22 mouse cellular contexts compared by ENCODE assay signal in the genomic region with DNA sequence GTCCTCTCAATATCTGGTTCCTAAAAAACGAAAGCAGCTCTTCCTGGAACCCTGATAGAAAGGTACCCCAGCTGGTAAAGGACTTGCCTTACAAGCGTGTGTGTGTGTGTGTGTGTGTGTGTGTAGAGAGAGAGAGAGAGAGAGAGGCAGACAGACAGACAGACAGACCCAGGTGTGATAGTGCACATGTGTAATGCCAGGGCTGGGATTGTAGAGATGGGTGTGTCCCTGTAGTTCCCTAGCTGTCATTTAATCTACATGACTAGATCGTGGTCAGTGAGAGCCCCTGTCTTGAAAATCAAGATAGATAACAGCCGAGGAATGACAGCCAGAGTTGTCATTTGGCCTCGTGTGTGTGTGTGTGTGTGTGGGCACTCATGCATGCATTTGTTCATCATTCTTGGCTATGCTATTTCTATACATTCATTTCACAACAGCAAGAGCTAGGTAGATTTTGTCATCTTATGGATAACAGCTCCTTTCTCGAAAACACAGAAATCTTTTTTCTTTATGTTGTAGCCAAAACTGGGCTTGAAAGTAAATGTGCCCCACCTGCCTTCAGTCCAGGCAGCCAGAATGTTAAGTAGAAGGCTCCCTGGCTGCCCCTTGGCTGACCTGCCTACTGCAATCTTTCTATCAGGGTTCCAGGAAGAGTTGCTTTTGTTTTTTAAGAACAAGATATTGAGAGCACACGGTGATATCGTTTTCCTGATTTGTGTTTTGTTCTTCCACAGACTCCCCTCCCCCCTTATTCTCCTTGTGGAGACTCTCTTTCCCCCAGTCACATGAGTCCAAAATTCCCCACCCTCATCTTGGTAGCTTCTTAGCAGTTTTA. TPM values are rescaled to one million over a fixed set of nuclear protein-coding genes. Genes with fewer than 3 reads are reported as not detected.
DNase-seq lines count a peak whose midpoint lies in the region; ATAC-seq lines count a peak whose summit lies in the region.
"Had no signal": no experiment of that assay in that cellular context is flagged by ENCODE, and none has a peak within 500 bp of the region (broad histone marks: within the 10 kb centered on the region; RNA-seq: fewer than 3 reads in every experiment).

No protein-coding gene starts in this region.

- no peak overlapping the region for H3K4me3 ChIP-seq in kidney, embryonic 15.5 days (replicated peaks)
- H3K4me3 ChIP-seq: heart, embryonic 12.5 days; limb, embryonic 10.5 days; limb, embryonic 15.5 days; midbrain, embryonic 12.5 days had no signal

- H3K9ac ChIP-seq in kidney, embryonic 15.5 days, result no peak overlapping the region
- H3K9ac ChIP-seq: heart, embryonic 12.5 days; hindbrain, embryonic 14.5 days; limb, embryonic 15.5 days; midbrain, embryonic 12.5 days had no signal

- WGBS in kidney, embryonic 15.5 days, result 49% methylated on average over 8 of the region's 8 CpGs

- 0 out of 2 replicates have a peak overlapping the region, but pooled peaks have one; percentile 2 for H3K27ac ChIP-seq in kidney, embryonic 15.5 days
- H3K27ac ChIP-seq: hindbrain, embryonic 14.5 days; limb, embryonic 10.5 days; limb, embryonic 15.5 days; midbrain, embryonic 12.5 days had no signal

- DNase-seq in kidney, postnatal 4 days, result no peak
- DNase-seq in lung, postnatal 36 days, result peak; percentile 38
- no peak for DNase-seq in lung, postnatal 4 days
- peak; percentile 38 for DNase-seq in urinary bladder, postnatal 14 days (ENCODE audit: low spot score)
- DNase-seq in urinary bladder, postnatal 4 days (ENCODE audit: low spot score in 2 of 2), result no peak
- DNase-seq: adrenal gland, adult 8-10 months; cerebellum, adult 2 months; cerebellum, postnatal 14 days; gastrocnemius, postnatal 25 days; kidney, adult 11 months; layer of hippocampus, postnatal 36 days; thymus, adult 18-20 months had no signal

- no peaks in the 10 kb centered on the region for H3K36me3 ChIP-seq in kidney, embryonic 15.5 days
- H3K36me3 ChIP-seq: G1E; heart, embryonic 12.5 days; limb, embryonic 10.5 days; limb, embryonic 15.5 days; midbrain, embryonic 12.5 days had no signal

- no peaks in the 10 kb centered on the region for H3K27me3 ChIP-seq in kidney, embryonic 15.5 days
- H3K27me3 ChIP-seq: heart, embryonic 12.5 days; limb, embryonic 15.5 days; midbrain, embryonic 12.5 days had no signal

- no peak for ATAC-seq in kidney, embryonic 15.5 days (replicated peaks; ENCODE audit: low FRiP score)
- no peak for ATAC-seq in megakaryocyte progenitor cell, adult 5-6 weeks (replicated peaks; ENCODE audit: poor library complexity)
- ATAC-seq: forebrain, embryonic 14.5 days; inflammation-experienced regulatory T-cells, adult 6 months had no signal

- H3K9me3 ChIP-seq in kidney, embryonic 15.5 days (replicated peaks), result no peaks in the 10 kb centered on the region
- H3K9me3 ChIP-seq: G1E; heart, embryonic 12.5 days; limb, embryonic 10.5 days; limb, embryonic 15.5 days; midbrain, embryonic 12.5 days had no signal

- H3K4me1 ChIP-seq in kidney, embryonic 15.5 days, result peaks cover 39% of the 10 kb centered on the region

- H3K4me2 ChIP-seq in kidney, embryonic 15.5 days, result no peak overlapping the region
- H3K4me2 ChIP-seq: heart, embryonic 12.5 days; hindbrain, embryonic 14.5 days; limb, embryonic 15.5 days; midbrain, embryonic 12.5 days had no signal

RNA-seq across cellular contexts. Expression of gene Il6st, which starts 28.4 kb away (rescaled TPM):
- polyA plus RNA-seq in kidney, embryonic 15.5 days (2015; fragmentation: Nextera tagmentation; extraction: Ambion mirVana), result 35.4 and 40.4 TPM in 2 replicates
- 25.0 and 29.8 TPM in 2 replicates for total RNA-seq in megakaryocyte progenitor cell, adult 5-6 weeks (2015)
- 27.9 and 32.7 TPM in 2 replicates for total RNA-seq in megakaryocyte progenitor cell, adult 5-6 weeks (2017)

Comparison
In these comparisons a context has a peak if more than half of its experiments do, and no peak if none do; other contexts are left out.
1. DNase-seq: peak in lung, postnatal 36 days (single experiment) and urinary bladder, postnatal 14 days (single experiment); none in kidney, postnatal 4 days (0 of 2), lung, postnatal 4 days (0 of 2) and urinary bladder, postnatal 4 days (0 of 2).